Mouse (Mus musculus) forebrain, embryonic 11.5 days (tissue): ENCODE measurements around the gene Ptges. TPM values are rescaled to one million over a fixed set of nuclear protein-coding genes. Genes with fewer than 3 reads are reported as not detected.

ENCODE experiments used
- ATAC-seq: fragments of 200-750 bp; cut with Nextera tagmentation; replicated peaks from 2 replicates; pipeline ENCODE4 v1.8.0; 2017; ENCODE audit warnings: moderate TSS enrichment; ENCODE audit not compliant: low FRiP score
- DNase-seq: peaks from one replicate; pipeline ENCODE4 v3.0.0-alpha.2; 2017; ENCODE audit warnings: low spot score
- H3K27ac ChIP-seq: fragments of 300-500 bp; sonication (generic); 2 replicates; pipeline ENCODE4 v1.5.1; 2014; ENCODE audit warnings: low read depth, low read length
- H3K27me3 ChIP-seq: fragments of 300-500 bp; sonication (generic); 2 replicates; pipeline ENCODE4 v1.6.1; 2014; ENCODE audit warnings: mild to moderate bottlenecking, low read length, mixed read lengths; ENCODE audit not compliant: control insufficient read depth, insufficient read depth
- H3K36me3 ChIP-seq: fragments of 300-500 bp; sonication (generic); 2 replicates; pipeline ENCODE4 v1.6.1; 2014; ENCODE audit warnings: mild to moderate bottlenecking, low read length, moderate library complexity, mixed read lengths; ENCODE audit not compliant: control insufficient read depth, insufficient read depth
- H3K4me1 ChIP-seq: fragments of 300-500 bp; sonication (generic); replicated peaks from 2 replicates; pipeline ENCODE4 v1.6.1; 2014; ENCODE audit warnings: low read length, mixed read lengths; ENCODE audit not compliant: control insufficient read depth, insufficient read depth
- H3K4me2 ChIP-seq: fragments of 300-500 bp; sonication (generic); 2 replicates; pipeline ENCODE4 v1.6.1; 2014; ENCODE audit warnings: low read depth, mild to moderate bottlenecking, low read length, moderate library complexity, mixed read lengths; ENCODE audit not compliant: severe bottlenecking
- H3K4me3 ChIP-seq: fragments of 300-500 bp; sonication (generic); 2 replicates; pipeline ENCODE4 v1.5.1; 2014; ENCODE audit warnings: low read depth, low read length
- H3K9ac ChIP-seq: fragments of 300-500 bp; sonication (generic); 2 replicates; pipeline ENCODE4 v1.6.1; 2014; ENCODE audit warnings: low read length
- H3K9me3 ChIP-seq: fragments of 300-500 bp; sonication (generic); 2 replicates; pipeline ENCODE4 v1.6.1; 2016; ENCODE audit warnings: low read length, mixed read lengths; ENCODE audit not compliant: control insufficient read depth
- WGBS: fragments of 180-500 bp; shearing (Covaris S2); extraction: QIAGEN DNeasy Blood & Tissue Kit; methylation state at CpG from one replicate; pipeline ENCODE4 v1.1.7; 2014; 5-methylcytosine and 5-hydroxymethylcytosine counted together
- polyA plus RNA-seq: library from polyadenylated mRNA; unstranded; fragments of >200 nt; fragmentation: Nextera tagmentation; extraction: Ambion mirVana; gene quantifications from 2 replicates; pipeline ENCODE4 v1.2.1, GENCODE M21; 2014

Gene Ptges
- polyA plus RNA-seq, 1 experiment from 2014 or later: 5.5 TPM

DNA sequence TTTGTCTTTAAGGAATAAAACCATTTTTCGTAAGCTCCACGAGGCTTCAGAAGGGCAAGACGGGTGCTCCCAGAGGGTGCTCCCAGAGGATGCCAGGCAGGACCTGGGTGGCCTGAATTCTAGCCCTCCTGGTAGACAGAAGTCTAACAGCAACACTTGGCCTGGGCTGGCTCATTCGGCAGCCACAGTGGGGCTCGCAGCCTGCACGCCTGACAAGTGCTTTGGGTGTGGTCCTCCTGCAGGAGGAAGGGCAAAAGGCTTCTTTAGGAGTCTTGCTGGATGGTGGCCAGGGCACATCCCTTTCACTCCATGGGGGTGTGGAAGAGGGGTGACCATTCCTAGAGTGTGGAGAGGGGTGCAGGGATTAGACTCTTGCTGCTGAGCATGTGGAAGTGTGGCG is 48.4 kb downstream of the Ptges start:
- 89% methylated on average over 7 of the region's 7 CpGs for WGBS
- H3K4me3 ChIP-seq: no peak overlapping the region

DNA sequence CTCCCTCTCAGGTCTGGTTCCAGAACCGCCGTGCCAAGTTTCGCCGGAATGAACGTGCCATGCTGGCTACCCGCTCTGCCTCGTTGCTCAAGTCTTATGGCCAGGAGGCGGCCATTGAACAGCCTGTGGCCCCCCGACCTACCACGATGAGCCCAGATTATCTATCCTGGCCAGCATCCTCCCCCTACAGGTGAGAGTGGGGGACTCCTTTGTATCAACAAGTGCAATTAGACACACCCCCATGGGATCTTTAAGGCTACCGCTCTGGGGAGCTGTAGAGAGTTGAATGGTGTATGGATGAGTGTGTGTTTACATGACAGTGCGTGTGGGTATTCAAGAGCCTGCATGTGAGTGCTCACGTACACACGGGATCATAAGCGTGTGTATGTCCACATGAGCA is 50.2 kb downstream of the Ptges start:
- Histone ChIP-seq H3K4me1 (0 out of 2 replicates have a peak, but pooled peaks cover 2% of the 10 kb centered on the region), H3K9ac (no peak overlapping the region), H3K4me3 (no peak overlapping the region), H3K27me3 (no peaks in the 10 kb centered on the region), H3K36me3 (no peaks in the 10 kb centered on the region), H3K9me3 (no peaks in the 10 kb centered on the region), H3K27ac (no peak overlapping the region), H3K4me2 (no peak overlapping the region)
- no peak for ATAC-seq
- WGBS: 92% methylated on average over 15 of the region's 15 CpGs
- no peak for DNase-seq

More for the DNA sequence above, 48.4 kb downstream of the Ptges start:
- Histone ChIP-seq H3K4me2 (no peak overlapping the region), H3K27me3 (no peaks in the 10 kb centered on the region), H3K4me1 (no peaks in the 10 kb centered on the region), H3K9me3 (no peaks in the 10 kb centered on the region), H3K36me3 (no peaks in the 10 kb centered on the region), H3K9ac (no peak overlapping the region), H3K27ac (no peak overlapping the region)
- ATAC-seq (no peak), DNase-seq (no peak)

DNA sequence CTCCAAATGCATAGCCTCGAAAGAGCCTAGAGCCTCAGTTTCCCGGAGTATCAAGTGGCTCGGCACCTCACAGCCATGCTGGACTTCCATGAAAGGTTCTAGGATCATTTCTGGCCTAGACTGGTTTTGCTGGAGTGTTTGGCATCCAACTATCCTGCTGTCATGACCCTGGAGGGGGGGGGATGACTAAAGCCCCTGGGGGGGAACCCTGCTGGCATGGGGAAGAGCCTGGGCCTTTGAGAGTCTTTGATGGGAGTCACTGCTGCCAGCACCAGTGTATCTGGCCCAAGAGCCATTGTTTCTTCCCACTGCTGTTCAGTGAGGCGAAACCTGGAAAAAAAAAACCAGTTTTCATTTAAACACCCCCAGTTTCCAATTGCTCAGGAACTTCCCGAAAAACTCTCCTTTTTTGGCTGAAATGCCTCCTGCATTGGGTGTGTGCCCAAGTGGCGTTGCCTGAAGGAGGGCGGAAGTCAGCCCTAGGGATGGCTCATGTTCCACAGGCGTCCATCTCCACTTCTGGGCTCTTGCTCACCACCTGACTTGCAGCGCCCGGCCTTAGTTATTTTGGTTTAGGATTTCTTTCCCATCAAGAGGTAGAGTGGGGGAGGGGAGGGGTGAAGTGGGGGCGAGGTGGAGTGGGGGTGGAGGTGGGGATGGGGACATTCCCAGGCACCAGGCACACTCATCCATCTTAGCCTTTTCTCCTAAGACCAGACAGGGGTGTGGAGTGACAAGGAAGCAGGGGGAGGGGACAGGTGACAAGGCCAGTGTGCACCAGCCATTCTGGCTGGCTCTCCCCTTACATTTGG is 53.8 kb downstream of the Ptges start:
- Histone ChIP-seq H3K36me3 (no peaks in the 10 kb centered on the region), H3K9ac (no peak overlapping the region), H3K9me3 (no peaks in the 10 kb centered on the region), H3K27me3 (no peaks in the 10 kb centered on the region), H3K4me3 (no peak overlapping the region), H3K4me1 (0 out of 2 replicates have a peak, but pooled peaks cover 2% of the 10 kb centered on the region), H3K4me2 (no peak overlapping the region), H3K27ac (no peak overlapping the region)
- DNase-seq: no peak
- WGBS: 52% methylated on average over 11 of the region's 11 CpGs
- no peak for ATAC-seq

DNA sequence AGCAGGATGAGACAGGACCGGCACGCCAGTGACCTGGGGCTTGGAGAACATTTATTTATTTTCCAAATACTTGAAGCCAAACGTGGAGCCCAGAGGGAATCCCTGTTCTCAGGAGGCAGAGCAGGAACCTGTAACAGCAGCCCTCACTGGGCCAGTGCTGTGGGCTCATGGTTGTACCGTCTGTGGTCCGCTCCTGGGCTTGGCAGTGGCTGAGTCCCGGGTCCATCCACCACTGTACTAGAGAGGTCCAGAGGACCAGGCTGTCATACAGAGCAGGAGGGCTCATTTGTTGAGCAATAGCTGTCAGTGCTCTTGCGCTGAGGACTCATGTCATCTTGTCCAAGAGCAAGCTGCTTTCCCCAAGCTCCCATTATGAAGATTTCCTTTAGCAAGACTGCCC is 54.6 kb downstream of the Ptges start:
- 69% methylated on average over 7 of the region's 7 CpGs for WGBS
- Histone ChIP-seq H3K4me1 (0 out of 2 replicates have a peak, but pooled peaks cover 2% of the 10 kb centered on the region), H3K4me2 (no peak overlapping the region), H3K36me3 (no peaks in the 10 kb centered on the region), H3K9me3 (no peaks in the 10 kb centered on the region), H3K4me3 (no peak overlapping the region), H3K27ac (no peak overlapping the region), H3K9ac (no peak overlapping the region), H3K27me3 (no peaks in the 10 kb centered on the region)
- no peak for DNase-seq
- ATAC-seq: no peak

DNA sequence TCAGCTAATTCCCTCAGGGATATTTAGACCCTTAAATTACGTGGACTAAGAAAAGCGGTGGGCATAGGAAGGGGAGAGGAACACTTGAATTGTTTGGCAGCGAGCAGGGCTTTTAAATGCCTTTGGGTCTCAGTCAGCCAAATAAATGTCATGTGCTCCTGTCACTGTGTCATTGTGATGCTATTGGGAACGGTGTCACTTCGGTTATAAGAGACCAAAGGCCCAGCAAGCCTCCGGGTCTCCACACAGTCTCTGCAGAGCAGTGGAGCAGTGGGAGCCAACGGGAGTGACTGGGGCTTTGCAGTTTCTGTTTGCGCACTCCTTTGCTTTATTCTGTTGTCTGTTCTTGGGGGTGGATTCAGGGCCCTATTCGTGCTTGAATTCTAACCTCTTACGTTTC is 55.2 kb downstream of the Ptges start:
- H3K36me3 ChIP-seq: no peaks in the 10 kb centered on the region
- H3K4me3 ChIP-seq: no peak overlapping the region
- H3K4me2 ChIP-seq: no peak overlapping the region
- H3K27me3 ChIP-seq: no peaks in the 10 kb centered on the region
- DNase-seq: no peak
- no peak overlapping the region for H3K9ac ChIP-seq
- H3K9me3 ChIP-seq: no peaks in the 10 kb centered on the region
- WGBS: 43% methylated on average over 10 of the region's 10 CpGs
- H3K27ac ChIP-seq: no peak overlapping the region
- ATAC-seq: no peak
- H3K4me1 ChIP-seq: 0 out of 2 replicates have a peak, but pooled peaks cover 2% of the 10 kb centered on the region

DNA sequence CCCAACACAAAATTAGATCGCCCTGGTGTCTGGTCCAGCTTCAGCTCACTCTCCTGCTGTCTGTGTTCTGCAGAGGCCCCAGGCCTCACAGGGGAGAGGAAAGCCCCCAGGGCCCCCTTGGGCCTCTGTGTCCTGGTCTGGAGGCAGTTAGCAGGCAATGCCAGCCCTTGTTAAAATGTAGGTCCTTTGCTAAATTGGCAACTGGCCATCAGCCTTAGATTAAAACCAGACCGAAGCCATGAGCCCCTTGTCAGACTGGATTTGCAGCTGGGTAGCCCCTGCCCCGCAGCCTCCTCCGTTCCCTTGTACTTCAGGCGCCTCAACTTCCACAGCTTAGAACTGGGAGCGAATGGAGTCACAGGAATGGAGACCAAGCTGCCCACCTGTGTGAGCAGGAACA is 57.0 kb downstream of the Ptges start:
- Histone ChIP-seq H3K27ac (0 out of 2 replicates have a peak overlapping the region, but pooled peaks have one; percentile 25), H3K9ac (no peak overlapping the region), H3K9me3 (no peaks in the 10 kb centered on the region), H3K4me3 (no peak overlapping the region), H3K36me3 (no peaks in the 10 kb centered on the region), H3K4me2 (no peak overlapping the region), H3K27me3 (no peaks in the 10 kb centered on the region), H3K4me1 (0 out of 2 replicates have a peak, but pooled peaks cover 2% of the 10 kb centered on the region)
- 77% methylated on average over 6 of the region's 6 CpGs for WGBS
- ATAC-seq (no peak), DNase-seq (no peak)

DNA sequence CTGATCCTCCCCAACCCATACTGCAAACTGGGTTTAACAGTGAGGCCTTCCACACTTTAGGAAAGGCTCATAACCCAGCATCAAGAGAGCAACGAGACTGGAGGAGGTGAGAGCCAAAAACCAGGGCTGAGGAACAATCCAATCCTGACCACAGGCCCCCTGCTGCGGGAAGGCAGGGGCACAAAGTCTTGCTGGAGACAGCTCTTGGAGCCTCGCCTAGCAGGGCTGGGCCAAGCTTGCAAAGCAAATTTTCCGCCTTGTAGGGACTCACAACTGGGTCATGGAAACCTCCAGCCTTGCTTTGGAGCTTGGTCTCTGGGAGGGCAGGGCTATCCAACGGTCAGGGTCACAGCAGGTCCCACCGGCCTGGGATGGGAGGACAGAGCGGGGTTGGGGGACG is 58.8 kb downstream of the Ptges start:
- H3K4me1 ChIP-seq: 0 out of 2 replicates have a peak, but pooled peaks cover under 1% of the 10 kb centered on the region
- H3K27ac ChIP-seq: no peak overlapping the region
- ATAC-seq: no peak
- H3K9me3 ChIP-seq: no peaks in the 10 kb centered on the region
- no peaks in the 10 kb centered on the region for H3K27me3 ChIP-seq
- no peak overlapping the region for H3K4me3 ChIP-seq
- H3K36me3 ChIP-seq: no peaks in the 10 kb centered on the region
- no peak overlapping the region for H3K4me2 ChIP-seq
- no peak overlapping the region for H3K9ac ChIP-seq
- DNase-seq: no peak
- 76% methylated on average over 8 of the region's 8 CpGs for WGBS

DNA sequence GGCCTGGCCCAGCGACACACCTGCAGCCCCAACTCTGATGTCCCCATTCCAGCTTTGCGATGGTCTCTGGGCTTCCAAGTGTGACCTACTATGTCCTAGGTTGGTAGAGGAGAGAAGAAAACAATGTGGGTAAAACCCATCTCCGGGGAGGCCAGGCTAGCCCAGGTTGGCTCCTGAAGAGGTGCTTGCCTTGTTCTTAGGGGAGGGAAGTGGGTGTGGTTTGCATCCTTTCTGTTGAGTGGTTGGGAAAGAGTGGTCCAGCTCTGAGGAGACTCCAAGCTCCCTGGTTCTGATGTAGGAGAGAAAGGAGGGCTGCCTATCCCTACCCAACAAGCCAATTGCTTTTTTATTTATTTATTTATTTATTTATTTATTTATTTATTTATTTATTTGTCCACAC is 64.2 kb downstream of the Ptges start:
- Histone ChIP-seq H3K9ac (no peak overlapping the region), H3K9me3 (no peaks in the 10 kb centered on the region), H3K27me3 (peaks cover 8% of the 10 kb centered on the region), H3K4me1 (peaks cover 6% of the 10 kb centered on the region; the same call in 1 of the 2 replicates), H3K4me2 (peak overlapping the region; percentile 43; the same call in 1 of the 2 replicates), H3K36me3 (no peaks in the 10 kb centered on the region), H3K4me3 (no peak overlapping the region), H3K27ac (no peak overlapping the region)
- DNase-seq: no peak
- WGBS: 57% methylated on average over 3 of the region's 3 CpGs
- ATAC-seq: no peak
